Mouse (Mus musculus) liver, embryonic 15.5 days (tissue): Measurements from ENCODE around the gene Prpf4. TPM values are rescaled to one million over a fixed set of nuclear protein-coding genes. Genes with fewer than 3 reads are reported as not detected.
A peak's percentile ranks its signal among the peaks of the same experiment; 100 is the strongest.

Source experiments
- ATAC-seq: fragments of 200-750 bp; cut with Nextera tagmentation; 2 replicates; pipeline ENCODE4 v1.8.0; 2017; ENCODE audit warnings: moderate number of reproducible peaks, mild to moderate bottlenecking, moderate library complexity; ENCODE audit not compliant: insufficient read depth
- H3K27ac ChIP-seq: fragments of 300-500 bp; sonication (generic); replicated peaks from 2 replicates; pipeline ENCODE4 v1.5.1; 2015; ENCODE audit warnings: mild to moderate bottlenecking, inconsistent platforms
- H3K27me3 ChIP-seq: fragments of 300-500 bp; sonication (generic); 2 replicates; pipeline ENCODE4 v1.6.1; 2015; ENCODE audit warnings: mild to moderate bottlenecking, inconsistent platforms
- H3K36me3 ChIP-seq: fragments of 300-500 bp; sonication (generic); replicated peaks from 2 replicates; pipeline ENCODE4 v1.6.1; 2015; ENCODE audit warnings: moderate library complexity, mild to moderate bottlenecking, inconsistent platforms
- H3K4me1 ChIP-seq: fragments of 300-500 bp; sonication (generic); replicated peaks from 2 replicates; pipeline ENCODE4 v1.6.1; 2015; ENCODE audit warnings: inconsistent platforms
- H3K4me2 ChIP-seq: fragments of 300-500 bp; sonication (generic); 2 replicates; pipeline ENCODE4 v1.6.1; 2015; ENCODE audit warnings: moderate library complexity, mild to moderate bottlenecking, inconsistent platforms
- H3K4me3 ChIP-seq: fragments of 300-500 bp; sonication (generic); replicated peaks from 2 replicates; pipeline ENCODE4 v1.5.1; 2015; ENCODE audit warnings: mild to moderate bottlenecking, inconsistent platforms
- H3K9ac ChIP-seq: fragments of 300-500 bp; sonication (generic); 2 replicates; pipeline ENCODE4 v1.6.1; 2015; ENCODE audit warnings: moderate library complexity, mild to moderate bottlenecking, inconsistent platforms
- H3K9me3 ChIP-seq: fragments of 300-500 bp; sonication (generic); replicated peaks from 2 replicates; pipeline ENCODE4 v1.6.1; 2016; ENCODE audit warnings: inconsistent platforms
- WGBS: fragments of 180-500 bp; shearing (Covaris S2); methylation state at CpG from one replicate; pipeline ENCODE4 v1.1.7; 2015; ENCODE audit warnings: mixed read lengths; ENCODE audit not compliant: insufficient replicate concordance; 5-methylcytosine and 5-hydroxymethylcytosine counted together
- polyA plus RNA-seq: library from polyadenylated mRNA; unstranded; fragments of >200 nt; fragmentation: Nextera tagmentation; extraction: Ambion mirVana; gene quantifications from 2 replicates; pipeline ENCODE4 v1.2.1, GENCODE M21; 2015

The Prpf4 gene
- polyA plus RNA-seq, result 9.1 and 9.3 TPM in 2 replicates

DNA sequence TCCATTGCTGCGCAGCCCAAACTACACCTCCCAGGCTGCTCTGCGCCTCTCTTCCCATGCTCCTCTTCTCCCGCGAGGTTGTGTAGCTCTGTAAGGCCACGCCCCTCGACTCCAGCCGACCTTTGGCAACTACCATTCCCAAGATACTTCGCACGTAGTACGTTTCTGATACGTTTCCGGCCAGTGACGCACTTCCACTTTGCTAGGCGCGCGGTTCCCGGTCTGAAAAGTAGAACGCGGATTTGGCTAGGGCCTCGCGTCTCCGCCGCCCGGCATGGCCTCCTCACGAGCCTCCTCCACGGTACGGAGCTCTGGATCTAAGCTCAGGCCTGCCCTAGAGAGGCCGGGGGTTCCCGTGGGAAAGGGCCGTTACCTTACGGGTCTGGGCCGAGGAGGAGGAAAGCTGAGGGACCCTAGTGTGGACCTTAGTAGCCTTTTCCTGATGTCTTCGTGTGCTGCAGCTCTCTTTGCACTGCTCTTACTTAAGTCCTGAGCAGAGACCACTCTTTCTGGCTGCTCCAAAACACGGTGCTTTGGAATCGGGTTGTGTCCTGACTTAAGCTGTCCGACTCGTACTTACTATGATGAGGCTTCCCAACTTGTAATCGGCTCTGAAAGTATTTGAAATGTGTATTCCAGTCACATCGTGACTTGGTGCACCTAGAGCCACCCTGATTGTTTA is at the start of gene Prpf4, which contains the start of gene Cdc26:
TSS of gene Prpf4 (plus strand) at position 197 of the 682 bp plus-strand sequence.
TSS of gene Cdc26 (minus strand) at position 42 of the 682 bp plus-strand sequence.
- H3K4me1 ChIP-seq, result peaks cover 39% of the 10 kb centered on the region
- peak within 1 kb of the TSS; percentile 87 for H3K4me2 ChIP-seq
- peaks cover 52% of the 10 kb centered on the region for H3K36me3 ChIP-seq
- under 1% methylated on average over 39 of the region's 39 CpGs for WGBS
- H3K27me3 ChIP-seq, result no peaks in the 10 kb centered on the region
- peak within 1 kb of the TSS; percentile 74 for H3K4me3 ChIP-seq
- peak within 1 kb of the TSS; percentile 77 for H3K9ac ChIP-seq
- peak; percentile 99 for ATAC-seq
- peak within 1 kb of the TSS; percentile 85 for H3K27ac ChIP-seq
- no peaks in the 10 kb centered on the region for H3K9me3 ChIP-seq

DNA sequence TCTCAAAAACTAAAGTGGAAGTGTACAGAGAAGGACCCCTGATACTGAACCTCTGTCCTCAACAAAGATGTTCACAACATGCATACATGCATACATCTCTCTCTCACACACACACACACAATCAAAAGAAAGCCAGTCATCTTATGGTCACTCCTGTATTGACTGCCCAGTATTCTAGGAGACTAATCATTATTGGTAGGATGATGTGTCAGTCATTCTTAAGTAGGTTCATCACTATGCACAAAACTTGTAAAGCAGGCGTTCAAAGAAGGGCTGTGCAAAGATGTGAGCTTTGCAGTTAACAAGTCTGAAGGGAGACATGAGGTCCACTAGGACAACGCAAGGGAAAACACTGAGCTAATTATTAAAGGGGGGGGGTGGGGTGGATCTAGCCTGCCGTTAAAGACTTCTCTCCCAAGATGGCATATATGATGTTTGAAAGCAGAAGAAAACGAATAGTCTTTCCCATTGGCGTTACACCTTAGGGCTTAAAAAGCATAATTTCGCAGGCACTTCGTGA is 49.3 kb upstream of the Prpf4 start:
- peaks cover 11% of the 10 kb centered on the region for H3K36me3 ChIP-seq
- 31% methylated on average over 7 of the region's 7 CpGs for WGBS
- peak overlapping the region; percentile 90 for H3K9ac ChIP-seq

DNA sequence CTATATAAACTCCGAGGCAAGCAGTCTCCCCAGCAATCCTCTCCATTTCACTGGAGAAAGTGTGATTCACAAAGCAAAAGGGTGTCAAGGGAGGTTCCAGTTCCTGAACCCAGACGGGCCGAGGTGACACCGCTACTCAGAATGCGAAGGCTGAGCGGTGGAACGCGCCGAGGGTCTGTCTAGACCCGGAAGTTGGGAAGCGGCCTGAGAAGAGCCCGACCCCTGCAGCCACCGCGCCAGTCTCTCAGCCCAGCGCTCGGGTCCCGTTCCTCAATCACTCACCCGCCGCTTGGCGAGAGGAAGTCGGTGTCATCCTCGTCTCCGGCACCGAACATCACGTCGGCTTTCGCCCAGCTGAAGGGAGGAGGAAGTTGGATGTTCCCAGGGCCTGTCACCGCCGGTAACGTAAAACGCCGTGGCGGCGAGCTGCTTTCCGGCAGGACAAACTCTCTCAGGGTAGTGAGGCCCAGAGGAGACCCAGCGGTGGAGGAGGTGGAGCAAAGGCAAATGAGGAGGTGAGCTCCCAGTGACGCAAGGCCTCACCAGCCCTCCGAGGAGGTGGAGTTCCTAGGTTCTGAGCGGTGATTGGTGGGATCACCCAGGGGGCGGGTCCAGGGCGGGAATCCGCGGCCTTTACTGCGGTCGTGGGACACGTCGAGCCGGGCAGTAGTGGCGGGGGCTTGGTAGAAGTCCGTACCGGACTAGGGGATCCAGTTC is 48.4 kb upstream of the Prpf4 start, which contains the start of the genes Fkbp15 and Slc31a1:
TSS of gene Fkbp15 (minus strand) at position 461 of the 717 bp plus-strand sequence.
TSS of gene Slc31a1 (plus strand) at position 640 of the 717 bp plus-strand sequence.
- under 1% methylated on average over 51 of the region's 51 CpGs for WGBS
- Histone ChIP-seq H3K36me3 (peaks cover 11% of the 10 kb centered on the region), H3K9ac (peak within 1 kb of the TSS; percentile 90), H3K27ac (peak within 1 kb of the TSS; percentile 91), H3K27me3 (no peaks in the 10 kb centered on the region), H3K4me2 (peak within 1 kb of the TSS; percentile 96), H3K4me1 (peaks cover 48% of the 10 kb centered on the region), H3K9me3 (no peaks in the 10 kb centered on the region), H3K4me3 (peak within 1 kb of the TSS; percentile 91)
- peak; percentile 99 for ATAC-seq

More for the DNA sequence above, 49.3 kb upstream of the Prpf4 start:
- peak overlapping the region; percentile 91 for H3K27ac ChIP-seq
- no peak for ATAC-seq
- H3K9me3 ChIP-seq, result no peaks in the 10 kb centered on the region
- H3K4me3 ChIP-seq, result peak overlapping the region; percentile 91
- H3K4me2 ChIP-seq, result peak overlapping the region; percentile 96
- no peaks in the 10 kb centered on the region for H3K27me3 ChIP-seq
- peaks cover 42% of the 10 kb centered on the region for H3K4me1 ChIP-seq

DNA sequence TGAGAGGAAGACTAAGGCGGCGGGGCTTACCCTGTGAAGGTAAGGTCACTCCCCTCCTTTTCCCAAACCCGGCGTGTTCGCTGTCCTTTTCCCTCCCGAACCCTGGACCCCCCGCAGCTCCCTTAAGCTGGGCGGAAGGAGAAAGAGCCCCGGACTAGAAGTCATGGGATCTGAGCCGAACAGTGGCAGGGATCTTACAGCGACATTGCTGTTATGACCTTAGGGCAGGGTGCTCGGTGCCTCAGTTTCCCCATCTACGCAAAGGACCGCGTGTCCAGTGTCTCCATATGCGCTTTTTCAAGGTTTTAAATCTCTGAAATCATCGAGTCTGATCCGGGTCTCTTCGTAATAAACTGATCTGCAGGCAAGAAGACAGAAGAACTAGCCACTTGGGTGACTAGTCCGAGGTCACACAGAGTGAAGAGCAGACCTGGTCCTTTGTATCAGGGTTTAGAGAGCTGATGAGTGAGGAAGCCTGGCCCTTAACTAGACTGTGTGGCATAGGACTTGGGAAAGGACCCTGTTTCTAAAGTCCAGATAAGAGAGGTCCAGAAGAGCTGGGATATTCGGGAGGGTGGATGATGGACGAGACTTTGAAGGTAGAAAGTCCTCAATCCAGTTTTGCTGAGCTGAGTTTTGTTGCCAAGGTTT is 47.7 kb upstream of the Prpf4 start:
- H3K27ac ChIP-seq, result peak overlapping the region; percentile 79
- H3K4me1 ChIP-seq, result peaks cover 53% of the 10 kb centered on the region
- no peak for ATAC-seq
- peak overlapping the region; percentile 91 for H3K4me3 ChIP-seq
- peak overlapping the region; percentile 96 for H3K4me2 ChIP-seq
- no peaks in the 10 kb centered on the region for H3K27me3 ChIP-seq
- H3K36me3 ChIP-seq, result peaks cover 11% of the 10 kb centered on the region
- H3K9ac ChIP-seq, result peak overlapping the region; percentile 77
- H3K9me3 ChIP-seq, result no peaks in the 10 kb centered on the region
- WGBS, result under 1% methylated on average over 20 of the region's 22 CpGs

DNA sequence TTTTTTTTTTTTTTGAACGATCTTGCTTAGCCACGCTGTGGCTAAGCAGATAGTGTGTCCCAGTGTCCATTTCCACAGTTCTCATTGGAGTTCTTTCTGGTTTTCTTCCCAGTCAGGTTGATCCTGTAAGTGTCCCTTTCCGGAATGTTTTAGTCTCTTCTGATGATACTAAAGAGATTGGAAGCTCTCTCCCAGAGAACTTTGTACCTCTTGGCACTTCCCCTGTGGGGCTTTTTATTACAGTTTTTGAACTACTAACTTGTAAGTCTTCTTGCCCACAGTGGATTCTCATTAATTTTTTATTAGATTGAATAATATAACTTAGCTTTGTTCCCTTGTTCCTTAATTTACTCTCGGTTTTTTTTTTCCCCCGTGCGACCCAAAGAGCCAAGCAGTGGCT is 47.0 kb upstream of the Prpf4 start:
- ATAC-seq, result no peak
- peak overlapping the region; percentile 77 for H3K9ac ChIP-seq
- H3K9me3 ChIP-seq, result no peaks in the 10 kb centered on the region
- peaks cover 6% of the 10 kb centered on the region for H3K36me3 ChIP-seq
- H3K27me3 ChIP-seq, result no peaks in the 10 kb centered on the region
- H3K4me3 ChIP-seq, result peak overlapping the region; percentile 91
- H3K27ac ChIP-seq, result peak overlapping the region; percentile 79; the same call in 1 of the 2 replicates
- H3K4me2 ChIP-seq, result peak overlapping the region; percentile 96
- WGBS, result 22% methylated on average over 6 of the region's 6 CpGs
- H3K4me1 ChIP-seq, result peaks cover 57% of the 10 kb centered on the region

DNA sequence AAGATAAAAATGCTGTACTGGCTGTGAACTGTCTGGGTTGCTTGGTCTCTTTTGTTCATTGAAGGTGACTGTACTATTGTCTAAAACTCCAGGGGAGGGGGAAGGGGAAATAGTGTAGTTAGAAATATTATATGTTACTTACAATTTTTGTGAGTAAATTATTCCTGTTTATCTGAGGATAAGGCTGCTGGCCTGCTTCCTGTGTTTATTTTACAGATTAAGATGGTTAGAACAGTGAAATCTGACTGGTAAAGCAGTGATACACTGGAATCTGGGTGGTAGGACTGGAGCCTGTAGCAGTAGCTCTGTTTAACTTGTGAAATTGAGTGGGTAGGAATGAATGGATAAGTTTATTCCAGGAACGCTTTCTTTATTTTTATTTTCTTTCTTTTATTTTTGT is 46.6 kb upstream of the Prpf4 start:
- Histone ChIP-seq H3K4me2 (peak overlapping the region; percentile 96), H3K4me3 (peak overlapping the region; percentile 91), H3K36me3 (peaks cover 1% of the 10 kb centered on the region), H3K27ac (0 out of 2 replicates have a peak overlapping the region, but pooled peaks have one; percentile 79), H3K27me3 (no peaks in the 10 kb centered on the region), H3K9me3 (no peaks in the 10 kb centered on the region), H3K9ac (peak overlapping the region; percentile 77), H3K4me1 (peaks cover 60% of the 10 kb centered on the region)
- WGBS, result 82% methylated on average over 1 of the region's 1 CpGs
- ATAC-seq, result no peak

DNA sequence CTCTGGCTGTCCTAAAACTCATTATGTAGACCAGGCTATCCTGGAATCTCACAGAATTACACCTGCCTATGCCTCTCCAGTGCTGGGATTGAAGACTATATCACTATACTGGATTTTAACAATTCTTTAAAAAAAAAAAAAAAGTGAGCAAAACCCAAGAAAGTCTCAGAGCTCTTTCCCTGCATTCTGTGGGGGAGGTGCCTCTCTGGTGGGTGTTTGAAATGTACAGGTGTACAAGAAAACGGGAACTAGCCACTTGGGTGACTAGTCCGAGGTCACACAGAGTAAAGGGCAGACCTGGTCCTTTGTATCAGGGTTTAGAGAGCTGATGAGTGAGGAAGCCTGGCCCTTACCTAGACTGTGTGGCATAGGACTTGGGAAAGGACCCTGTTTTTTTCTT is 46.2 kb upstream of the Prpf4 start:
- peaks cover 64% of the 10 kb centered on the region for H3K4me1 ChIP-seq
- no peak for ATAC-seq
- H3K4me2 ChIP-seq, result peak overlapping the region; percentile 96
- H3K9me3 ChIP-seq, result no peaks in the 10 kb centered on the region
- H3K27ac ChIP-seq, result no peak overlapping the region
- H3K36me3 ChIP-seq, result no peaks in the 10 kb centered on the region
- no peaks in the 10 kb centered on the region for H3K27me3 ChIP-seq
- WGBS, result 62% methylated on average over 2 of the region's 2 CpGs
- H3K4me3 ChIP-seq, result peak overlapping the region; percentile 14; the same call in 1 of the 2 replicates
- H3K9ac ChIP-seq, result no peak overlapping the region

DNA sequence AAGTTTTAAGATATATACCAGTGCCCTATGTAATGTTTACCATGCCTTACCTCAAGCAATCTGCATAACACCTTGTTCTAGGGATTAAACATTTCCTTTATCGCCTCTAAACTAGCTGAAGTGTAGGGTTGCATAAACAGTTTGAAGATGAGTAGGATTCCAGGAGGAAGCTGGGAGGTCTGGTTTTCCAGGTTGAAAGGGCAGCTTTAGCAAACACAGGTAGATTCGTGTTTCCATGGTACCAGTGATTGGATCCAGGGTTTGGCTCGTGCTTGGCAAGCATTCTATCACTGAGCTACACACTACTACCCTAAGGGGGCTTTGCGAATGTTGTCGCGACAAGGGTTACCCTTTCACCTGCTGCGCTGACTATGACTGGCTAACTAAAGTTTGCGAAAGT is 44.3 kb upstream of the Prpf4 start:
- H3K4me3 ChIP-seq, result no peak overlapping the region
- no peaks in the 10 kb centered on the region for H3K9me3 ChIP-seq
- 0 out of 2 replicates have a peak overlapping the region, but pooled peaks have one; percentile 56 for H3K27ac ChIP-seq
- no peaks in the 10 kb centered on the region for H3K27me3 ChIP-seq
- no peaks in the 10 kb centered on the region for H3K36me3 ChIP-seq
- no peak overlapping the region for H3K4me2 ChIP-seq
- H3K4me1 ChIP-seq, result peaks cover 69% of the 10 kb centered on the region
- H3K9ac ChIP-seq, result no peak overlapping the region
- 75% methylated on average over 8 of the region's 8 CpGs for WGBS
- no peak for ATAC-seq

DNA sequence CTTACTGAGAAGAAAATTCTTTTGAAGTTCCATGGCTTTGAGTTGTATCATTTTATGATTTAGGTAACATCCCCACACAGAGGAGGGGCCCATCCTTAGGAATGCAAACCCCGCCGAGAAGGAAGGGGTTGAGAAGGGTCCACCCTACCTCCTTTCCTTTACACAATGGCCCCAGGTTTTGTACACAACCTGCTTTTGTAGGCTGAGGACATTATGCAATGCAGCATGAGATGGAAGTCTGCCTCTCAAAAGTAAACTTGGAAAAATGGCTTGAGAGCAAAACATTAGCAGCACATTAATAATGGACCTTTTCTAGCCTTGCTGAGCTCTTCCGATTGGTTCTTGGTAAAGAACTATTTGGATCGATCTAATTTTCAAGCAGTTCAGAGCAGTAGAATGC is 42.3 kb upstream of the Prpf4 start:
- H3K9me3 ChIP-seq, result no peaks in the 10 kb centered on the region
- H3K9ac ChIP-seq, result no peak overlapping the region
- H3K27ac ChIP-seq, result peak overlapping the region; percentile 55
- no peaks in the 10 kb centered on the region for H3K27me3 ChIP-seq
- 69% methylated on average over 4 of the region's 4 CpGs for WGBS
- H3K4me2 ChIP-seq, result no peak overlapping the region
- ATAC-seq, result no peak
- H3K4me3 ChIP-seq, result no peak overlapping the region
- H3K4me1 ChIP-seq, result peaks cover 75% of the 10 kb centered on the region
- H3K36me3 ChIP-seq, result no peaks in the 10 kb centered on the region

DNA sequence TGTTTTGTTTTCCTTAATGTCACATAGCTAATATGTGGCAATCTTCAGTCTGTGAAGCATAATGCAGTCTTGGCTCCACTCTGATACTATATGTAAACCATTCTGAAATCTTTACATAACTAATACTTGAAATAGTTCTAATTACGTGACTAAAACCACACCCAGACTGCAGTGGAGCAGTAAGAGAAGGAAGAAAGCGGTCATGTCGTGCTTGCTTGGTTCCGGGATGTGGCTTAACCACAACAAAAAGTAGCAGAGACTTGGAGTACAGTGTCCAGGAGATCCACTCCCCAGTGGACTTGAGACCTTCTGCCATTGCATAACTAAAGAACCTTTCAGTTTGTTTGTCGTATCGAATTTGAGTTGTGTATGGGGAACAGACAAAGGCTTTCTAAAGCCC is 41.0 kb upstream of the Prpf4 start:
- WGBS, result 46% methylated on average over 6 of the region's 6 CpGs
- Histone ChIP-seq H3K4me2 (peak overlapping the region; percentile 34), H3K4me3 (no peak overlapping the region), H3K9me3 (no peaks in the 10 kb centered on the region), H3K4me1 (peaks cover 77% of the 10 kb centered on the region), H3K27ac (peak overlapping the region; percentile 35), H3K27me3 (no peaks in the 10 kb centered on the region), H3K9ac (no peak overlapping the region), H3K36me3 (no peaks in the 10 kb centered on the region)
- ATAC-seq, result no peak
